Mouse (Mus musculus): Measurements from ENCODE around the gene Ttll11. TPM values are rescaled to one million over a fixed set of nuclear protein-coding genes. Genes with fewer than 3 reads are reported as not detected.
A peak's percentile ranks its signal among the peaks of the same experiment; 100 is the strongest.

Ttll11 gene
- total and polyA plus RNA-seq, 3 experiments: 2.1 to 6.1 (median 4.0) TPM

- no peak for DNase-seq
Measured at GRCm38 (mm10) chr2:35825157-35825556, 154.6 kb downstream of the Ttll11 start.

- DNase-seq: no peak
Measured at GRCm38 (mm10) chr2:35823589-35823988, 156.1 kb downstream of the Ttll11 start.

GRCm38 (mm10) chr2:35818883-35819282 is 160.8 kb downstream of the Ttll11 start:
- DNase-seq: no peak

GRCm38 (mm10) chr2:35816056-35816661 is 163.6 kb downstream of the Ttll11 start:
- peak; percentile 47 for DNase-seq

DNA sequence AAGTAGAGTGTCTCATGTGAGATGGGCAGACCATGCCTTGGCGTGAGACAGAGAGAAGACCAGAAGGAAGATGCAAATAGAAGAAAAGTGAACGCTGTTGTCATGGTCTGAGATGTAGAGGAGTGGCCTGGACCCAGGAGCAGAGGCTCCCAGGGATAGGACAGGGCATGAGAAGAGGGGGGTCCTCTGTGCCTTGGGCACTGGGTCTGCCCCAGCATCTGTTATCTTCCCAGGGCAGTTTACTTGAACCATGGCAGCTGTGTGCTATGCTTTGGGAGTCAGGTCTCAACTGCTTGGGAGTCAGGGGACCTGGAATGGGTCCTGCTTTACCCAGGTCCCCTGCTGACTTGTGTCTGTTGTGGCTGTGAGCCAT is 167.2 kb downstream of the Ttll11 start:
- DNase-seq: no peak

DNA sequence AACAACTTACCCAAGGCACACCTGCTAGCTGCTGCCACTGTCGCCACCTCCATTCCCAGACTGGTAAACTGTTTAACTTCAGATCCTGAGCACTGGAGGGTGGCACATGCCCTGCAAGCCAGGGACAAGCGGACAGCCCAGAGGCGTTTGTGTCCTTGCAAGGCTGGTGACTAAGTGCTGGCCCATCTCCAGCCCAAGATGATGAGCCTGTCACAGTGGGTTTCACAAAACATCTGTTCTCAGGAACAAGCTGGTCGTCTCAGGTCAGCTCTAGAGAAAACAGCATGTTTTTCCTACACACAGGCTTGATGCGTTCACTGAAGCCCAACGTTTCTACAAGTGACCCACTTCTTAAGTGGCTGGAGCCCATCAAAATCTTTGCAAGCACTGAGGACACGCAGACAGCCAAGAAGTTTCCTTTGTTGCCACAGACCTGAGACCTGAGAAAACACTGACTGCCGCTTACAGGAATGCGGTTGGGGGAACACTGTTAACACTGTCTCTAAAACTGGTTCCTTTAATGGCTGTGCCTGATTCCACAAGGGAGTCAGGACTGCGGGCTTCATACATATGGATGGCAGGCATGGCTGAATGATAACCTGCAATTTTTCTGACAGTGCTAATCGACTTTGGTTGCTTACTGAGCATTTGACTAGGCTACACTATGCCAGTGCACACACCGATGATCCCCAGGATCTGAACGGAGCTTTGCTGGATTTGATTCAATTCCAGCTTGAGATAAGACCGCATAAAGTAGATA is 167.7 kb downstream of the Ttll11 start:
- DNase-seq: peak; percentile 91

DNA sequence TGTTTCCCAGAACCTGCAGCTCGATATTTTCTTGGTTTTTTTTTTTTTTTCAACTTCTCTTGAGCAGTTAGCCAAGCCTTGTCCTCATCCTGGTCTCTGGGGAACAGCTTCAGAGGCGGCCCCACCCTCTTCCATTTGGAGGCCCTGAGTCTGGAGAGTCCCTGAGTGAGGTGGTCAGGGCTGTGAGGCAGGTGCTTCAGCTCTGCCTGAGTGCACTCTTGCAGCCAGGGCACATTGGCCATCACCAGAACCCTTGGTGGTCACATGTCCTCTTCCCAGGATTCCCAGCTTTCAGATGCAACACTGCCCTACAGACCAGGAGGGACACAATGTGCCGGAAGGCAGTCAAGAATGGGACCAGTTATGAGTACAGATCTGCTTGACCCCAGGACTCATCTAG is 169.7 kb downstream of the Ttll11 start:
- DNase-seq: no peak

- no peak for DNase-seq
Measured at GRCm38 (mm10) chr2:35809141-35809540, 170.6 kb downstream of the Ttll11 start.

- no peak for DNase-seq
Measured at GRCm38 (mm10) chr2:35805881-35806280, 173.8 kb downstream of the Ttll11 start.

- DNase-seq: no peak
Measured at GRCm38 (mm10) chr2:35803095-35803494, 176.6 kb downstream of the Ttll11 start.

- DNase-seq: no peak
Measured at GRCm38 (mm10) chr2:35801759-35802158, 178.0 kb downstream of the Ttll11 start.

GRCm38 (mm10) chr2:35799073-35799472 is 180.6 kb downstream of the Ttll11 start:
- no peak for DNase-seq

- DNase-seq: peak; percentile 58
Measured at GRCm38 (mm10) chr2:35797998-35798397, 181.7 kb downstream of the Ttll11 start.

- DNase-seq: no peak
Measured at GRCm38 (mm10) chr2:35789362-35790326, 190.1 kb downstream of the Ttll11 start.

DNA sequence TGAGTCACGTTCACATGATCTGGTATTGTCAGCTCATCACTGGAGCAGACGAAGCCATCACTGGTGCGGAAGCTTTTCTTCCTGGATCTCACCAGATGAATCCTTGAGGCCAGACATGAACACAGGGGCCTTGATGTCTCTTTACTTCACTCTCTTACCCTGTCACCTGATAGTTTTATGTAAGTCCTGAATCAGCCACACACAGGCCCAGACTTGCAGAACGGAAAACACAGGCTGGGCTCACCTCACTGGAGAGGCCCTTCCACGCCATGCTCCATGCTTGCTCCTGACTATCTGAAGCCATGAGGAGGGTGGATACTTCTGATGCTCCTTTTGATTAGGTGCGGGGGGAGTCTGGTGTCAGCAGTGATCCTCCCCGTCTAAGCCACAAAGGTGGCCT is 193.8 kb downstream of the Ttll11 start:
- no peak for DNase-seq

DNA sequence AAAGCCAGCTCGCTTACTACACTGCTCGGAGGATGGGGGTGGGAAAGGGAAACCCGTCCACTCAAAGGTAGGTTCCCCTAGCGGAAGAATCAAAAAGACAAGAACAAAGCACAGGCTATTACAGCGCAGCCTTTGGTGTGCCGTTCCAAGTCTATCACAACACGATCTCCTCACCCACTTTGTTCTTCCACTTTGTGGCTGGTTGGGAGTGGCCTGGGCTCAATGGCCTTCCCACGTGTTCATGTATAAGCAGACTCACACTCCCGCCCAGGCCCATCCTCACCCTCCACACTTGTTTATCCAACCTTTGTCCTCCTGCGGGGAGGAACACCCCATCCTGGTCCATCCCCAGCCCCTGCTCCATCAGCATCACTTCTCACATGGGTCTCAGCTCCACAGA is 196.3 kb downstream of the Ttll11 start:
- no peak for DNase-seq

- no peak for DNase-seq
Measured at GRCm38 (mm10) chr2:35779266-35779665, 200.4 kb downstream of the Ttll11 start.

- no peak for DNase-seq
Measured at GRCm38 (mm10) chr2:35776935-35777334, 202.8 kb downstream of the Ttll11 start.

DNA sequence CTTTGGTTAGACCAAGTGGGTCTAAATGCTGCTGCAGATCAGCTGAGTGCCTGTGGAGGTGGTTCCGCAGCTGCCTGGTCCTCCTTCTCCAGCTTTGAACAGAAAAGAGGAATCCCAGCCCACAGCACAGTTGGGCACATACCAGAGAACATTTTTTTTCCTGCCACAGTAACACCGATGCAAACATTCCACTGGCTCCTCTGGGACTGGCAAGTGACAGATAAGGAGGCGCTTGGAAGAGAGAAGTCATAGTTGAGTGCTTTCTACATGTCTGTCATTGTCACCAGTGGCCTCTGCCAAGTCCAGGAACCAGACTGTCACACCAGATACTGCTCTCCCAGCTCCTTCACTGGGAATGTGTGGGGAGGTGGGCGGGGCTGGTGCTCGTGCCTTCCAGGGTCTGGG is 204.1 kb downstream of the Ttll11 start:
- DNase-seq: no peak

GRCm38 (mm10) chr2:35770541-35770940 is 209.2 kb downstream of the Ttll11 start:
- DNase-seq: peak; percentile 25

DNA sequence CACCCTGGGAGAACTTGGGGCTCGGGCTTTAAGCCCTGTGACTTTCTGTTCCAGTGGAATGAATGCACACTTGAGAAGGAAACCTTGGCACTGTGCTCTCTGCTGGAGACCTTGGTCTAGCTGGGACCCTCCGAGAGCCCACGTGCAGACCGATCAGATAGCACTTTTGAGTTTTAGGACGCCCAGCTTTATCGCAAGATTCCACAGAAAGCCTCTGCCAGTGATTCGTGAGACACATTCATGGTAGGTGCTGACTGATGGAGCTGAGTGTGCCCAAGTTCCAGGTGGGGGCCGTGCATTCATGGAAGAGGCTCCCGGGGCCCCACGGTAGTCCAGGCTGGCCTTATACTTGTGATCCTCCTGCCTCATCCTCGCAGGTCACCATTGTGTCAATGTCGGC is 210.3 kb downstream of the Ttll11 start:
- no peak for DNase-seq

- DNase-seq: no peak
Measured at GRCm38 (mm10) chr2:35768538-35769238, 211.0 kb downstream of the Ttll11 start.

Data from adrenal gland, adult 2 months (tissue).